Comparison of ENCODE assay signal across 36 mouse cellular contexts in the genomic region with DNA sequence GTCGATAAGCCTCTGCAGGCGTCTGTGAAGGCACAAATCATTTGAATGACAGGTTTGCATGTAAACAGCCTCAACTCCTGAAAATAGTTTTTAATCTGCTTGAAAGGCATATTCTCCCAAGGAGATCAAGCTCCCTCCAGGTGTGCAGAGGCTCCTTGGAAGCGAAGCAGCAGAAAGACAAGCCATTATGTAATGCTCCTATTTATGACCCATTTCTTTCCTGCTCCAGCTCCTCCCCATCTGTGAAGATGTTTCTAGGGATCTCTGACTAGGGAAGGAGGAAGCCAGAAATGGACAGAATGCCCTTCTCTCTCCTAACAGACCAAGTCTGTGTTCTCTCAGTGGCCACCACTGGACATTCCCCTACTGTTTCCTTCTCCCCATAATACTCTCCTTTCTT. TPM values are rescaled to one million over a fixed set of nuclear protein-coding genes. Genes with fewer than 3 reads are reported as not detected.
"Had no signal": no experiment of that assay in that cellular context is flagged by ENCODE, and none has a peak within 500 bp of the region (broad histone marks: within the 10 kb centered on the region; RNA-seq: fewer than 3 reads in every experiment).

No protein-coding gene starts in this region.

- ATAC-seq: liver, embryonic 12.5 days; liver, postnatal 0 days; lung, postnatal 0 days; midbrain, embryonic 13.5 days; midbrain, embryonic 15.5 days; midbrain, embryonic 16.5 days had no signal

- DNase-seq: left cerebral cortex, postnatal 4 days; liver; liver, embryonic 13.5 days; liver, postnatal 0 days; lung, adult 18-20 months; lung, adult 2 months; lung, embryonic 14.5 days; lung, postnatal 10 days; lung, postnatal 14 days; lung, postnatal 36 days; lung, postnatal 4 days; midbrain, embryonic 14.5 days had no signal

- H3K4me3 ChIP-seq: limb, embryonic 10.5 days; limb, embryonic 12.5 days; limb, embryonic 13.5 days; limb, embryonic 15.5 days; liver, embryonic 12.5 days; liver, embryonic 13.5 days; liver, embryonic 15.5 days; lung, embryonic 15.5 days; megakaryocyte, embryonic 14.5 days; midbrain, embryonic 10.5 days; midbrain, embryonic 12.5 days; midbrain, embryonic 13.5 days; midbrain, embryonic 15.5 days; myocyte; neural tube, embryonic 12.5 days; neural tube, embryonic 13.5 days had no signal

- H3K27ac ChIP-seq: limb, embryonic 10.5 days; limb, embryonic 12.5 days; limb, embryonic 13.5 days; limb, embryonic 15.5 days; liver, embryonic 12.5 days; liver, embryonic 13.5 days; liver, embryonic 14.5 days; liver, embryonic 15.5 days; lung, embryonic 15.5 days; macrophage; midbrain, embryonic 10.5 days; midbrain, embryonic 12.5 days; midbrain, embryonic 13.5 days; midbrain, embryonic 15.5 days; neural tube, embryonic 12.5 days; neural tube, embryonic 13.5 days had no signal

RNA-seq across cellular contexts. Expression of a gene that starts 38.0 kb away (rescaled TPM):
- total RNA-seq: liver, adult 2 months; megakaryocyte progenitor cell, adult 5-6 weeks; megakaryocyte, adult 5-6 weeks; megakaryocyte-erythroid progenitor cell, adult 5-6 weeks; monocyte, adult 5-6 weeks had no signal
